Mouse (Mus musculus) midbrain, embryonic 10.5 days (tissue): ENCODE data around the gene Slc51b. TPM values are rescaled to one million over a fixed set of nuclear protein-coding genes. Genes with fewer than 3 reads are reported as not detected.

Experiments
- DNase-seq: peaks from one replicate; pipeline ENCODE4 v3.0.0-alpha.2; 2017; ENCODE audit warnings: low spot score
- H3K27ac ChIP-seq: fragments of 300-500 bp; sonication (generic); replicated peaks from 2 replicates; pipeline ENCODE4 v1.5.1; 2016; ENCODE audit warnings: mild to moderate bottlenecking
- H3K27me3 ChIP-seq: fragments of 300-500 bp; sonication (generic); 2 replicates; pipeline ENCODE4 v1.6.1; 2016; ENCODE audit warnings: low read depth, mild to moderate bottlenecking; ENCODE audit not compliant: poor library complexity, severe bottlenecking
- H3K36me3 ChIP-seq: fragments of 300-500 bp; sonication (generic); 2 replicates; pipeline ENCODE4 v1.6.1; 2016; ENCODE audit warnings: mild to moderate bottlenecking, moderate library complexity
- H3K4me1 ChIP-seq: fragments of 300-500 bp; sonication (generic); 2 replicates; pipeline ENCODE4 v1.6.1; 2016
- H3K4me3 ChIP-seq: fragments of 300-500 bp; sonication (generic); 2 replicates; pipeline ENCODE4 v1.5.1; 2016; ENCODE audit warnings: mild to moderate bottlenecking, moderate library complexity
- H3K9me3 ChIP-seq: fragments of 300-500 bp; sonication (generic); replicated peaks from 2 replicates; pipeline ENCODE4 v1.6.1; 2016; ENCODE audit warnings: mild to moderate bottlenecking
- WGBS: fragments of 180-500 bp; shearing (Covaris S2); methylation state at CpG from one replicate; pipeline ENCODE4 v1.1.7; 2016; 5-methylcytosine and 5-hydroxymethylcytosine counted together
- polyA plus RNA-seq: library from polyadenylated mRNA; unstranded; fragments of >200 nt; fragmentation: Nextera tagmentation; extraction: Ambion mirVana; gene quantifications from 2 replicates; pipeline ENCODE4 v1.2.1, GENCODE M21; 2016

The Slc51b gene
- not detected in 2 replicates for polyA plus RNA-seq

GRCm38 (mm10) chr9:65422760-65423501, at the start of gene Slc51b:
Slc51b (minus strand) TSS chr9:65422955.
- no peaks in the 10 kb centered on the region for H3K9me3 ChIP-seq
- no peak for DNase-seq
- H3K27ac ChIP-seq: no peak within 1 kb of the TSS
- no peaks in the 10 kb centered on the region for H3K27me3 ChIP-seq
- 85% methylated on average over 11 of the region's 11 CpGs for WGBS
- no peaks in the 10 kb centered on the region for H3K36me3 ChIP-seq
- H3K4me1 ChIP-seq: no peaks in the 10 kb centered on the region
- no peak within 1 kb of the TSS for H3K4me3 ChIP-seq

- Histone ChIP-seq H3K27me3 (no peaks in the 10 kb centered on the region), H3K9me3 (no peaks in the 10 kb centered on the region), H3K4me3 (no peak overlapping the region), H3K36me3 (peaks cover 74% of the 10 kb centered on the region), H3K4me1 (peaks cover 2% of the 10 kb centered on the region; the same call in 1 of the 2 replicates), H3K27ac (no peak overlapping the region)
- 77% methylated on average over 11 of the region's 11 CpGs for WGBS
- DNase-seq: no peak
Observed at GRCm38 (mm10) chr9:65467686-65468085, 44.9 kb upstream of the Slc51b start.

GRCm38 (mm10) chr9:65465241-65465640, 42.5 kb upstream of the Slc51b start:
- H3K36me3 ChIP-seq: peaks cover 55% of the 10 kb centered on the region
- WGBS: 96% methylated on average over 2 of the region's 2 CpGs
- H3K27me3 ChIP-seq: no peaks in the 10 kb centered on the region
- DNase-seq: no peak
- peaks cover 18% of the 10 kb centered on the region for H3K4me1 ChIP-seq
- H3K4me3 ChIP-seq: no peak overlapping the region
- H3K27ac ChIP-seq: no peak overlapping the region
- H3K9me3 ChIP-seq: no peaks in the 10 kb centered on the region

DNA sequence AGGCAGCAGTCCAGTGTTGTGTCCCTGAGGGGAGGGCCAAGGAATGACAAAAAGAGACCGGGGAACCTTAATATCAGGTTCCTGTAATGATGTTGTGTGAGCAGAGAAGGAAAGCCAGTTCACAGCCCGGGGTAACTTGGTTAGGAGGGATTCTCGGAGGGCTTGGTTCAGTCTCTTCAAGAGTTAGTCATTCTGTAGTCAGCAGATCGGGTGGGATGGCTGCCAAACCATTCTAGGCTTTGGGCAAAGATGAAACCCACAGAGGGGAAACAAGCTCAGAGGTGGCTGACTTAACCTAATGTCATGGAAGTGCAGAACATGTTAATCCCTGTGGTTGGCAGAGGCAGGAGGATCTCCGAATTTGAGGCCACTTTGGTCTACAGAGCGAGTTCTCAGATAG, 41.4 kb upstream of the Slc51b start:
- no peaks in the 10 kb centered on the region for H3K27me3 ChIP-seq
- H3K27ac ChIP-seq: no peak overlapping the region
- H3K4me3 ChIP-seq: no peak overlapping the region
- H3K9me3 ChIP-seq: no peaks in the 10 kb centered on the region
- no peak for DNase-seq
- peaks cover 25% of the 10 kb centered on the region for H3K4me1 ChIP-seq
- peaks cover 44% of the 10 kb centered on the region for H3K36me3 ChIP-seq
- 90% methylated on average over 6 of the region's 6 CpGs for WGBS

- no peak for DNase-seq
- no peak overlapping the region for H3K4me3 ChIP-seq
- H3K9me3 ChIP-seq: no peaks in the 10 kb centered on the region
- no peak overlapping the region for H3K27ac ChIP-seq
- H3K4me1 ChIP-seq: peaks cover 22% of the 10 kb centered on the region
- H3K36me3 ChIP-seq: peaks cover 33% of the 10 kb centered on the region
- 87% methylated on average over 5 of the region's 5 CpGs for WGBS
- H3K27me3 ChIP-seq: no peaks in the 10 kb centered on the region
Observed at GRCm38 (mm10) chr9:65462544-65462943, 39.8 kb upstream of the Slc51b start.

DNA sequence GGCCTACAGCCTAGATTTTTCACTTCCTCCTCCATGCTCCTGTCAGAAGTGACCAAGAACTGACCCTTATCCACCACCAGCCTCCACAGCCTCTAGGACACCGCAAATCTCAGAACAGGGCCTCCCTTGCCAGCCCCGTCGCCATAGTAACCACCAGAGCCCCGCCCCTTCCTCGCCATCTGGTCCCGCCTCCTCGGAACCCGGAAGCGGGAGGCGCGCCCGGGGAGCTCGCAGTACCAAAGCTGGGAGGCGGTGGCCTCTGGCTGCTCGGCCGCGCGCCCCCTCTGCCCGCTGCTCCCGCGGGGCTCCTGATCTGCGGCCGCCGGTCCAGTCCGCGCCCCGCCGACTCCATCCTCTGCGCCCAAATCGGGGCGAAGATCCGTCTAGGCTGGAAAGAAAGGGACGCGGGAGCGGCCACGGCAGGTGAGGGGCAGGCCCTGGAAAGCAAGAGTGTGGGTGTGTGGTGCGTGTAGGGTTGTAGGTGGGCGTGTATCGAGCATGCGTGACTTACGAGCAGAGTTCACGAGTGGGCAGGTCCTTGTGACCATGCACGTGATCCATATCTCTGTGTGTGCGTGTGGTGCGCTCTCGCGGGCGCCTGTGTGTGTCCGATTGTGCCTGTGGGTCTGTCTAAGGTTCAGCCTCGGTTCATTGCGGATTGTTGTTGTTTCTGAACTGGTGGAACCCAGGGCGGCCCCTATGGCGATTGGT, 38.1 kb upstream of the Slc51b start, which contains the start of gene Spg21:
TSS of gene Spg21 (plus strand) at position 216 of the 711 bp plus-strand sequence.
- Histone ChIP-seq H3K4me3 (peak within 1 kb of the TSS; percentile 94), H3K36me3 (peaks cover 17% of the 10 kb centered on the region), H3K4me1 (peaks cover 22% of the 10 kb centered on the region), H3K27me3 (no peaks in the 10 kb centered on the region), H3K27ac (peak within 1 kb of the TSS; percentile 91), H3K9me3 (no peaks in the 10 kb centered on the region)
- under 1% methylated on average over 53 of the region's 53 CpGs for WGBS
- peak; percentile 98 for DNase-seq

DNA sequence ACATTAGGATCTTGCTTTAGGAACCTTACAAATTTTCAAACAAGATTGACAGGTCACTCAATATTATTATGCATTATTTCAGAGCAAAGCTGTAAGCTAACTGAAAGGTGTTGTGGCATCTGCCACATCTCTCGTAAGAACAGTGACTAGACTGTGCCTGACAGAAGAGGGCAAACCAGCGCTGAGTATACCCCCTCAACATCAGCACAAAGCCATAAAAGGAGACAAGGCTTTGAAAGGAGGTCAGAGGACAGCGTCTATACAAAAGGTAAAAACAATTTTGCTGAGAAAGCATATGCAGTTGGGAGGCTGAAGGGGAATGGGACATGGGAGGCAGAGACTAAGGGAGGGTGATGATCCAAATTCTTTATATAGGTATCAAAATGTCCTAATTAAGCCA, 37.4 kb upstream of the Slc51b start:
- no peaks in the 10 kb centered on the region for H3K27me3 ChIP-seq
- no peaks in the 10 kb centered on the region for H3K9me3 ChIP-seq
- peaks cover 22% of the 10 kb centered on the region for H3K4me1 ChIP-seq
- H3K36me3 ChIP-seq: peaks cover 11% of the 10 kb centered on the region
- peak overlapping the region; percentile 91 for H3K27ac ChIP-seq
- 49% methylated on average over 3 of the region's 3 CpGs for WGBS
- H3K4me3 ChIP-seq: peak overlapping the region; percentile 94; the same call in 1 of the 2 replicates
- no peak for DNase-seq

GRCm38 (mm10) chr9:65458975-65459374, 36.2 kb upstream of the Slc51b start:
- no peaks in the 10 kb centered on the region for H3K27me3 ChIP-seq
- 93% methylated on average over 2 of the region's 2 CpGs for WGBS
- peaks cover 22% of the 10 kb centered on the region for H3K4me1 ChIP-seq
- no peaks in the 10 kb centered on the region for H3K9me3 ChIP-seq
- peaks cover under 1% of the 10 kb centered on the region; the same call in 1 of the 2 replicates for H3K36me3 ChIP-seq
- no peak overlapping the region for H3K4me3 ChIP-seq
- H3K27ac ChIP-seq: no peak overlapping the region
- no peak for DNase-seq

DNA sequence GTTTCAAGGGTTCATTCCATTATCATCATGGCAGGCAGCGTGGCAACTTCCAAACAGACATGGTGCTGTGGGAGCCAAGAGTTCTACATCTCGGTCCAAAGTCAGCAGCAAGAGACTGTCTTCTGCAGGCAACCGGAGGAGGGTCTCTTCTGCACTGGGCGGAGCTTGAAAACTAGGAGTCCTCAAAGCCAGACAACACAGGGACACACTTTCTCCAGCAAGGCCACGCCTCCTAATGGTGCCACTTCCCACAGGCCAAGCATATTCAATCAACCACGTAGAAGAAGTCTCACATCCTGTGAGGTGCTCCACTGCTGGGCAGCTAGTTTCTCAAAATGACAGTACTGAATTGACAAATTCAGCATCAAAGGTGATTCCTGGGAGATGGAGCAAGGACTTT, 25.2 kb upstream of the Slc51b start:
- Histone ChIP-seq H3K27ac (no peak overlapping the region), H3K4me3 (no peak overlapping the region), H3K9me3 (no peaks in the 10 kb centered on the region), H3K27me3 (no peaks in the 10 kb centered on the region), H3K36me3 (peaks cover 80% of the 10 kb centered on the region), H3K4me1 (no peaks in the 10 kb centered on the region)
- WGBS: 92% methylated on average over 6 of the region's 6 CpGs
- no peak for DNase-seq

DNA sequence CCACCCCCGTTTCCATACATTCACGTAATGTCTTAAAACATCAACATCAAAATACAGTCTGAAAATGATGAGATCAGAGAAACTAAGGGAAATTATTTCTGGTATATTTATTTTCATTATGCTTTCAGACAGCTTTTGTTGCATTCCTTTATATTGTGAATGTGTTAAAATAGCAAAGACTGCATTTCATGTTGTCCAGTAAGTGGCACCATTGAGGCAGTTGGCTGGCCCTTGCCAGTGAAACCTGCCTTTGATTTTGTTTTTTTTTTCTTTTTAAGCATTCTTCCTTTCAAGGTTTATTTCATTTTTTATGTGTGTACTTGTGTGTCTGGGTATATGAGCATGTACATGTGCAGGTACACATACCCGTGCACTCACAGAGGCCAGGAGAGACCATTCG, 21.9 kb upstream of the Slc51b start:
- peaks cover 77% of the 10 kb centered on the region for H3K36me3 ChIP-seq
- DNase-seq: no peak
- H3K4me1 ChIP-seq: no peaks in the 10 kb centered on the region
- H3K4me3 ChIP-seq: no peak overlapping the region
- H3K27me3 ChIP-seq: no peaks in the 10 kb centered on the region
- H3K9me3 ChIP-seq: no peaks in the 10 kb centered on the region
- 93% methylated on average over 4 of the region's 4 CpGs for WGBS
- H3K27ac ChIP-seq: no peak overlapping the region

- H3K27ac ChIP-seq: peak within 1 kb of the TSS; percentile 88
- WGBS: under 1% methylated on average over 54 of the region's 54 CpGs
- peaks cover 25% of the 10 kb centered on the region for H3K36me3 ChIP-seq
- DNase-seq: peak; percentile 93
- peak within 1 kb of the TSS; percentile 97 for H3K4me3 ChIP-seq
- H3K27me3 ChIP-seq: no peaks in the 10 kb centered on the region
- H3K4me1 ChIP-seq: peaks cover 11% of the 10 kb centered on the region
- H3K9me3 ChIP-seq: no peaks in the 10 kb centered on the region
Observed at GRCm38 (mm10) chr9:65435671-65436301, 13.0 kb upstream of the Slc51b start, which contains the start of gene Mtfmt. Mtfmt (plus strand) TSS chr9:65435782.

DNA sequence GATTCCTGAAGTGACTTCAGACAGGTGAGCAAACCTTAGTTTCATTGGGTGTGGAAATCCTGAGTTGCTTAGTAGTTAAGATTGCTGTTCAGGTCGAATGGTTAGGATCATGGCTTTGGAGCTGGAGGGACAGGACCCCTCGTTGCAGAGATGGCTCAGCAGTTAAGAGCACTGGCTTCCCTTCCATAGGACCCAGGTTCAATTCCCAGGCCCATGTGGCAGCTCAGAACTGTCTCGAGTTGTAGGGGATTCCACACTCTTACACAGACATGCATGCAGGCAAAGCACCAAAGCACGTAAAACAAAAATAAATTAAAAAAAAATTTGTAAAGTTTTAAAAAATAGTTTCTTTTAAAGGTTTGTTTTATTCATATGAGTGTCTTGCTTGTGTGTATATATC, 12.5 kb upstream of the Slc51b start:
- Histone ChIP-seq H3K4me3 (peak overlapping the region; percentile 97; the same call in 1 of the 2 replicates), H3K27me3 (no peaks in the 10 kb centered on the region), H3K36me3 (peaks cover 19% of the 10 kb centered on the region), H3K9me3 (no peaks in the 10 kb centered on the region), H3K4me1 (peaks cover 11% of the 10 kb centered on the region), H3K27ac (no peak overlapping the region)
- WGBS: 74% methylated on average over 4 of the region's 4 CpGs
- no peak for DNase-seq
